Mouse (Mus musculus) olfactory bulb, adult 2 months (tissue): ENCODE measurements around the gene Pyy. TPM values are rescaled to one million over a fixed set of nuclear protein-coding genes. Genes with fewer than 3 reads are reported as not detected.

ENCODE experiments used
- H3K27ac ChIP-seq: fragments of 200-500 bp; 2 replicates; pipeline ENCODE4 v1.5.1; 2012; ENCODE audit warnings: low read depth, low read length; ENCODE audit not compliant: insufficient read depth
- H3K4me1 ChIP-seq: fragments of 200-500 bp; 2 replicates; pipeline ENCODE4 v1.6.1; 2012; ENCODE audit warnings: low read length; ENCODE audit not compliant: control insufficient read depth, insufficient read depth
- H3K4me3 ChIP-seq: fragments of 200-500 bp; 2 replicates; pipeline ENCODE4 v1.5.1; 2012; ENCODE audit warnings: mild to moderate bottlenecking, low read depth, low read length, moderate library complexity; ENCODE audit not compliant: insufficient read depth
- CTCF ChIP-seq: fragments of 200-500 bp; IDR thresholded peaks from 2 replicates; pipeline ENCODE4 v1.5.1; 2012; ENCODE audit warnings: low read depth, mild to moderate bottlenecking, low read length, moderate library complexity; ENCODE audit not compliant: insufficient read depth
- POLR2A ChIP-seq: fragments of 200-500 bp; IDR thresholded peaks from 2 replicates; pipeline ENCODE4 v1.6.1; 2012; ENCODE audit warnings: mild to moderate bottlenecking, low read depth, low read length, moderate library complexity; ENCODE audit not compliant: insufficient read depth
- WGBS: fragments of 180-500 bp; shearing (Covaris S2); methylation state at CpG from one replicate; pipeline ENCODE4 v1.1.7; 2018; 5-methylcytosine and 5-hydroxymethylcytosine counted together
- polyA plus RNA-seq: library from polyadenylated mRNA; stranded (reverse); fragments of >200 nt; gene quantifications from 2 replicates; pipeline ENCODE4 v1.2.4, GENCODE M21; 2012; ENCODE audit warnings: low replicate concordance; ENCODE audit not compliant: missing spikeins, insufficient read depth, insufficient read length

Gene Pyy
- polyA plus RNA-seq, 1 experiment: not detected

DNA sequence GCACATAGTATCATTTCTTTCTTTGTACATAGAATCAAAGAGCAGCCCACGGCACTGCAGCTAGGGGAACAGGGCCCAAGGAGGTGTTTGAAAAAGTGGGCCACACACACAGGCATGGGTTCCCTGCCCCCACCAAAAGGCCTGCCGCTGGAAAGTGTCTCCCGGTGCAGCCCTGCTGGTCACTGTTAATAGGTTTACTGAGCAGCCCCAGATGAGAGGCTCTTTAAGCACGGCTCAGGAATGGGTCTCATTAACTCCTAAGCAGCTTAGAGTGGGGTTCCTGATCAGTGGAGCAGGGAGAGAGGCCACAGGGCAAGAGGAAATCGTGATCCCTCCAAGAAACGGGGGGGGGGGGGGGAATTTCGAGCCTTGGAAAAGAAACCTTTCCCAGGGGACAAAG, 23.5 kb downstream of the Pyy start:
- no peak for TF ChIP-seq CTCF
- no peak for TF ChIP-seq POLR2A
- WGBS: 29% methylated on average over 7 of the region's 7 CpGs
- Histone ChIP-seq H3K27ac (no peak overlapping the region), H3K4me1 (peaks cover 55% of the 10 kb centered on the region), H3K4me3 (no peak overlapping the region)

DNA sequence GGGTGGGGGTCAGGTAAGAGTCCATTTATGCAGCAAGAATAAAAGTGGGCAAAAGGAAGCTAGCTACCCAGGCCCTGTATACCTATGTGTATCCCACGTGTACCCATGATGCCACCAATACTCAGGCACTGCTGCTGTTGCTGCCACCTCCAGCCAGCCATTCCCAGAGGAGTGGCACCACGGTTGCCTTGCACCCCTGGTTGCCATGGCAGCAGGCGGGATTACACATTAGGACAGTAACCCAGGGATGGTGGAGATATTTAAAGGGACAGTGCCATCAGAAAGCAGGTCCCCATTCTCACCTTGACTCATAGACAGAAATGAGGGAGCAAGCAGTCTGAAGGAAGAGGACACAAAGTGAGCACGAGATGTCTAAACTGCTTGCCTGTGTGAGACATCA, 24.4 kb downstream of the Pyy start:
- Histone ChIP-seq H3K4me1 (peaks cover 59% of the 10 kb centered on the region), H3K27ac (peak overlapping the region; percentile 27), H3K4me3 (no peak overlapping the region)
- 27% methylated on average over 4 of the region's 4 CpGs for WGBS
- TF ChIP-seq CTCF: no peak
- no peak for TF ChIP-seq POLR2A

DNA sequence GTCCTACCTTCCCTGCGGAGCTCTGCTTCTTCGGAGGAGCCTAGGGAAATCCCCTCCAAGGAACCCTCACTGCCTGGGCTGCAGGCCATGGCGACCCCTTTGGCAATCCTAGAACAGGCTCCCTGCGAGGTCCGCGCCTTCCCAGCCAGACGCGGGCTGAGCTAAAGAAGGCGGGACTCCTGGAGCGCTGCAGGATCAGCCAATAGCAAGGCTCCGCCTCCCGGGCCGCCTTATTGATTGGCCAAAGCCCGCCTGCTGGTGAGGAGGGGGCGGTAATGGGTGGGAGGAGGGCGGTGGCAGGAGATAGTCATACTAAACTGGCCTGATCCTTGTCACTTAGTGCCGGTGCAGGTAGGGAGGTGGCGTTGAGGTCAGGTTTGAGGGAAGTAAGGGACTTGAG, 25.3 kb downstream of the Pyy start:
- H3K4me1 ChIP-seq: peaks cover 59% of the 10 kb centered on the region
- 1% methylated on average over 18 of the region's 18 CpGs for WGBS
- peak overlapping the region; percentile 53 for H3K4me3 ChIP-seq
- TF ChIP-seq POLR2A: peak; percentile 52
- no peak for TF ChIP-seq CTCF
- H3K27ac ChIP-seq: peak overlapping the region; percentile 68

DNA sequence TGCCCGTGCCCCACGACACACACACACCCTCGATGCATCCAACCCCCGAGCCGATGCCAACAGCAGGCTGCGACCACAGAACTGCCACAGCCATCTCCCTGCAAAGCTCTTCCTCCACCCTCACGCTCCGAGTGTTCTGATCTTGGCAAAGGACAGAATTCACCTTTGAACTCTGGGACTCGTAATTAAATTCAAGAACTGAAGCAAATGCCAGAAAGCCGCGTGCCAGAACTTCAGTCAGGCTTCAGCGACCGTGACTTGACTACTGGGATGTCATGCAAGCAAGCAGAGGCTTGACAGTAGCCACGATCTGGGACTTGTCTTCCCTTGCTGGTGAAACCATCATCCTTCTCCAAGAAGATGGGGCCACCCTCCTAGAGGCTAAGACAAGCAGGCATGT, 33.9 kb downstream of the Pyy start:
- Histone ChIP-seq H3K27ac (no peak overlapping the region), H3K4me3 (no peak overlapping the region), H3K4me1 (peaks cover 13% of the 10 kb centered on the region)
- 63% methylated on average over 14 of the region's 14 CpGs for WGBS
- TF ChIP-seq POLR2A (no peak), CTCF (no peak)

- Histone ChIP-seq H3K4me3 (no peak overlapping the region), H3K27ac (no peak overlapping the region), H3K4me1 (peaks cover 13% of the 10 kb centered on the region)
- TF ChIP-seq POLR2A: no peak
- TF ChIP-seq CTCF: no peak
- 76% methylated on average over 5 of the region's 5 CpGs for WGBS
Observed at GRCm38 (mm10) chr11:102072729-102073128, 34.9 kb downstream of the Pyy start.

DNA sequence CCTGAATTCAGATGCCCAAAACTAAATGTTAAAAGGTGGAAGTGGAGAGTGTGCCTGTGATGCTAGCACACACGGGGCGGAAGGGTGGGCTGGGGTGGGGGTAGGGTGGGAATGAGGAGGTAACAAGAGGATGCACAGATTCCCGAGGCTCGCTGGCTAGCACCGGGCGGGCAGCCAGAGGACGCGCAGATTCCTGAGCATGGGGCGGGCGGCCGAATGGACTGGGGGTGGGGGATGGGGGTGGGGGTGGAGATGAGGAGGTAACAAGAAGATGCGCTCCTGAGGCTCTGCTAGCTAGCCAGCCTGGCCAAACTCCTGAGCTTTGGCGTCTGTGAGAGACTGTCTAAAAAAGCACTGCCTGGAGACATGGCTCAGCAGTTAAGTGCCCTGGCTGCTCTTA, 37.2 kb downstream of the Pyy start:
- H3K4me1 ChIP-seq: peaks cover 13% of the 10 kb centered on the region
- WGBS: 24% methylated on average over 13 of the region's 13 CpGs
- H3K27ac ChIP-seq: no peak overlapping the region
- TF ChIP-seq CTCF (no peak), POLR2A (no peak)
- no peak overlapping the region for H3K4me3 ChIP-seq

DNA sequence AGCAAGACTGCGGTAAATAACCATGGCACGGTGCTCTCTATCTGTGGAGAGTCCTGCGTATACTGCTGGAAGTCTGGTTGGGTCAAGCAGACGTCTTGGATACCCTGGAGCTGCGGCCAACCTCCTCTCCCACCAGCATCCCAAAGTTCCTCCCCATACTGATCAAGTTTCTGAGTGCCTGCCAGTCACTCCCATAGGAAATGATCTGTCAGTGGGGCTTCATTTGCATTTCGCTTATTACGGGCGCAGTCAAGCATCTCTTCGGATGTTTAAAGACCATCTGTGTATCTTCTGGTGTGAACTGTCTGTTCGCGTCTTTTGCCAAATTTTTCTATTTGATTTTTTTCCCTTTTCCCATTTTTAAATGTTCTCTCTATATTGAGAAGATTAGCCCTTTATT, 38.0 kb downstream of the Pyy start:
- H3K27ac ChIP-seq: no peak overlapping the region
- 72% methylated on average over 11 of the region's 11 CpGs for WGBS
- no peak overlapping the region for H3K4me3 ChIP-seq
- peaks cover 13% of the 10 kb centered on the region for H3K4me1 ChIP-seq
- TF ChIP-seq POLR2A: no peak
- TF ChIP-seq CTCF: no peak

DNA sequence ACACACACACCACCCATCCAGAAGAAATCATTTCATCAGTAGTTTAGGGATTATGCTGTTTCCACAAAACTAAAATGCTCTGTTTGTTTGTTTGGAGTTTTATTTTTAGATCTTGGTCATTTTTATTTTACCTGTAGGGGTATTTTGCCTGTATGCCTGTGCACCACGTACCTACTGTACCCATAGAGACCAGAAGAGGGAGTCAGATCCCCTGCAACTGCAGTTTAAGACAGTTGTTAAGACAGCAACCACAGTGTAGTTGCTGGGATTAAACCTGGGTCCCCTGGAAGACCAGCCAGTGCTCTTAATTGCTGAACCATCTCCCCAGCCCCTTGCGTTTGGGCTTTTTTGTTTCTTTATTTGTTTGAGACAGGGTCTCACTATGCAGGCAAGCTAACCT, 38.7 kb downstream of the Pyy start:
- 53% methylated on average over 2 of the region's 2 CpGs for WGBS
- no peak for TF ChIP-seq POLR2A
- no peak for TF ChIP-seq CTCF
- Histone ChIP-seq H3K4me1 (peaks cover 11% of the 10 kb centered on the region), H3K4me3 (no peak overlapping the region), H3K27ac (no peak overlapping the region)

DNA sequence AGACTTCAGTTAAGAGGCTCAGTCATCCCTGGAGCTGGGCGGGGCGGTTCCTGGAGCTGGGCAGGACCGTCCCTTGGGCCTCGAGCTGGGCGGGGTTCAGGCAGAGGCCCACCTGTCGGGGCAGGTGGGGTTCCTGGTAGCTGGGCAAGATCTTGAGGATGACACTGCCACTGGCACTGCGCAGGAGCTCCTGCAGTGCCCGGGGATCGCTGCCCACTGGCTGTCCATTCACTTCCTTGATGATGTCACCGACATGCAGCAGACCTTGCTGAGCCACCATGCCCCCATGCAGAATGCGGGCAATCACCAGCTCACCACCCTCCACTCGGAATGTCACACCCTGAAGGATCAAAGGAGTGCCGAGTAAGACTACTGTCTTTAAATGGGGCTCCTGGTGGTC, 44.6 kb downstream of the Pyy start:
- peaks cover 9% of the 10 kb centered on the region for H3K4me1 ChIP-seq
- 78% methylated on average over 13 of the region's 13 CpGs for WGBS
- H3K4me3 ChIP-seq: no peak overlapping the region
- TF ChIP-seq CTCF (no peak), POLR2A (no peak)
- H3K27ac ChIP-seq: no peak overlapping the region

DNA sequence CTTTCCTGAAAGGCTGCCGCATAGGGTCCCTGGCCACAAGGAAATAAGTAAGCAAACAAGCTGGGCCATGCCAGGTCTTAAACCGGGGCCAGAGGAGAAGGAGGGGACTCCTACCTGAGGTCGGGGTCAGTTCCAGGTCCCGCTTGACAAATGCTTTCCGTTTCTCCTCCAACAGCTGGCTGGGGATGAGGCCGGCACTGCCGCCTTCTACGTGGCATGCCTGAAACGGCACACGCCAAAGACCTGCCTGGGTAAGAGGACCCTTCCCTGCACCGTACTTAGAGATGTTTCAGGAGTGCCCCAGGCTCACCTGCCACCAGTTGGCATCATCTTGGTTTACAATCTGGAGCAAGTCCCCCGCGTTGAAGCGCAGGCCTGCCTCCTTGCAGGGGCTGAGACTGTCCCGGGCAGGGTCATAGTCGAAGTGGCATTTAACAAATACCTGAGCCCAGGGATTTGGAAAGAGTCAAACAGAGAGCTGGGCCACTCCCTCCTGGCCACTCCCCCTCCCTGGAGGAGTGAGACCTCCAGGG, 45.6 kb downstream of the Pyy start:
- 54% methylated on average over 16 of the region's 16 CpGs for WGBS
- Histone ChIP-seq H3K4me1 (peaks cover 9% of the 10 kb centered on the region), H3K27ac (no peak overlapping the region), H3K4me3 (no peak overlapping the region)
- TF ChIP-seq CTCF (no peak), POLR2A (no peak)
